Mouse (Mus musculus) frontal cortex, postnatal 10 days (tissue): ENCODE measurements around the gene Atp10a.

ENCODE experiments used
- DNase-seq, 2 experiments: peaks; one replicate each; pipeline ENCODE4 v3.0.0; 2022; ENCODE audit warnings: low spot score in 2 of 2, mixed read lengths in 1 of 2

Atp10a gene

GRCm38 (mm10) chr7:58690069-58690923 is 34.3 kb downstream of the Atp10a start:
- DNase-seq: no peak

GRCm38 (mm10) chr7:58690997-58691596 is 35.1 kb downstream of the Atp10a start:
- no peak for DNase-seq

DNA sequence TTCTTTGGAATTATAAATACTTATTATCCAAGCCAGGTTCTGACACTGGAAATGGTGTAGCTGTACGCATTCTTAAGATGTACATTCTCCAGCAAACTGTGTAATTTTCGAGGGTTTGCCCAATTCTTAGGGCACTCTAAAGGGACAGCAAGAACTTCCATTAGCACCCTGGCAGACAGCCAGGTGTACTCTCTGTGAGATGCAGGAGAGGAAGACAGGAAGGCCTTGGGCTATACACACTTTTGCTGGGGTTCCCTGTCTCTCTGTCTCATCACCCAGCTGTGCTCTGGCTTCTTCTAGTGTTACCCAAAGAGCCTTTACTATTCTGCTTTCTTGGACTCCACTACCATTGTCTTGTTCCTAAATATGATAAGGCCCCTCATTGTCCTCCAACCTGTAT is 36.7 kb downstream of the Atp10a start:
- no peak for DNase-seq

- DNase-seq: no peak
Measured at GRCm38 (mm10) chr7:58693342-58693741, 37.4 kb downstream of the Atp10a start.

GRCm38 (mm10) chr7:58695661-58696060 is 39.7 kb downstream of the Atp10a start:
- no peak for DNase-seq

GRCm38 (mm10) chr7:58697092-58697491 is 41.1 kb downstream of the Atp10a start:
- no peak for DNase-seq

- DNase-seq: no peak
Measured at GRCm38 (mm10) chr7:58698738-58699442, 42.9 kb downstream of the Atp10a start.

- DNase-seq: no peak
Measured at GRCm38 (mm10) chr7:58701311-58701710, 45.3 kb downstream of the Atp10a start.

GRCm38 (mm10) chr7:58705158-58705557 is 49.2 kb downstream of the Atp10a start:
- no peak for DNase-seq

- no peak for DNase-seq
Measured at GRCm38 (mm10) chr7:58709306-58709705, 53.3 kb downstream of the Atp10a start.

DNA sequence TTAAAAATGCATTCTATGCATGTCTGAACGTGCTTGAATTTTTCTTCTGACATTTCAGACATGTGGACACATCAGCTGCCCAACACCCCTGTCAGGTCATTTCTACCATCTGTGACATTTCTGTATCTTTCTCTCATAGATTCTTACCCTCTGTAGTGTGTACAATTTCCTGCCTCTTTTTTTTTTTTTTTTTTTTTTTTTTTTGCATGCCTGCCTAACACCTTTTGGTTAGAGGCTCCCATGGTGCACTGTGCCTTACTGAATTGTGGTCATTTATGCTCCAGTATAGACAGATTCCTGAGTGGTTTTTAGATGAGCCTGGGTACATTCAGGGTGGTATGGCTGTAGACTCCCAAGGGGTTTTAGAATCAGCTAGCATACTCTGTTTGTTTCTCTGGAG is 54.3 kb downstream of the Atp10a start:
- DNase-seq: no peak

GRCm38 (mm10) chr7:58711811-58712210 is 55.8 kb downstream of the Atp10a start:
- DNase-seq: no peak

DNA sequence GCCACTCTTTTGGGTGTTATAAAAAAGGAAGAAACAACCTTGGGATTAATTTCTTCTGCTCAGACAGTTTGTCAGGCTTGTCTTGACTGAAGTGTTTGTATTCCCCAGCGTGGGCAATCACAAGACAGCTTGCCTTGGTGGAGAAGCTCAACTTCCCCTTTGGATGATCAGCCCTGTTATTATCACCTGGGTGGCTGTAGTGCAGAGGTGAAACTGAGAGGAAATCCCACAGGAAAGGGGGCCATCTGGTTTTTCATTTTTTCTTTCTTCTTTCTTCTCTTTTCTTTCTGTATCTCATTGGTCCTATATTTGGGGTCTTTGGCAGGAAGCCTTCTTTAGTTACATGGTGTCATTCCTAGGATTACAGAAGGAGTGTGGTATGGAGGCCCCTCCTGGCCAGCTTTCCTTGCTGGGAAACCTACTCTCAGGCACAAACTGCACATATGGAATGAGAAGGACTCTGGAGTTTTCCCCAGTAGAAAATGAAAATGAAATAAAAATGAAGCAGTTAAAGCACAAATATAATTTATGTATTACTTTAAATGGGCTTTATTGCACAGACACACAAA is 59.7 kb downstream of the Atp10a start:
- DNase-seq: no peak

DNA sequence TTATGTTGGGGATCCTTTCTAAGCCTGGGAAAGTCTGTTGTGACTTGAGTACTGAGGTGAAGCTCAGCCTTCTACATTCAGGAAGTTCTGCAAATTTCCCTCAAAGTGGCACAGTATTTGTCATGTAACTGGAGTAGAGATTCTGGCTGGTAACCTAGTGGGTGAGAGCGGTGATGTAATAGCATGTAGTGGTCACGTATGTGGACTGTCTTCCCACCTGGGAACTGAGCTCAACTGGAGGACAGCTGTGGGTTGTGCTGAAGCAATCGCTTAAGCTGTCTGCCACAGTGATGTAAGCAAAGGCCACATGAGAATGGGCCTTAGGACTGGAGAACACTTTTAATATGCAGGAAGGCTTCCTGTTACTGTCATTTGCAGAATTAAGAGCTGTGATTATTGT is 60.7 kb downstream of the Atp10a start:
- no peak for DNase-seq

- no peak for DNase-seq
Measured at GRCm38 (mm10) chr7:58718556-58718955, 62.6 kb downstream of the Atp10a start.

DNA sequence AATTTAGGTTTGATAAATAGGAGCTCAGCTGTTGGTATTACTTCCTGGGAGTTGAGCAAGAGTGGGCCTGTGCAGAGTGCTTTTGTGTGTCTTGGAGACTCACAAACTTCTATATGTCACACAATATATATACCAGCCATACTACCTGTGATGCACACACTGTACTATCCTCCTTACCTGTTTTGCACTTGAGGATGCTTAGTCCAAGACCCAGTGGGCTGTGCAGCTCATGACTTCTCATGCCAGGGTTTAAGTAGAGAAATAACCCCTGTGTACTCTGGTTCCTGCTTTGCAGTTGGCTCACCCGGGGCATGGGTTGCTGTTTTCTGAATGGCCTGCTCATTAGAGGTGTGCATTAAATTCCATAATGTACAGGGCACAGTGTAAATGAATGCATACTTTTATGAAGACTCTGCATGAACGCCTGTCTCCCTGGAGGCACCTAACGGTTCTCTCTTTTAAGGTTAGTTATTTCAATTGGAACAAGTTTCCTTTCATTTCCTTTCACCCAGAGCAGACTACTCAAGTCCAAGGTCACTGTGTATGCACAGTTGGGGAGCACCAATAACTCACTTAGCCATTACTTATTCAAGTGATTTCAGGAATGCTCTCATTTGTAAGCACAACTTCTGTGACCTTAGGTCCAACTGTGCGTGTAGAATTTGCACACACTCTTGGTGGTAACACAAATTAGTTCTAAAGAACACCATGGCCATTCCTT is 63.4 kb downstream of the Atp10a start:
- DNase-seq: no peak

GRCm38 (mm10) chr7:58722250-58722649 is 66.3 kb downstream of the Atp10a start:
- DNase-seq: no peak

- DNase-seq: peak; percentile 22 to 25
Measured at GRCm38 (mm10) chr7:58730201-58730600, 74.2 kb downstream of the Atp10a start.

GRCm38 (mm10) chr7:58730831-58731230 is 74.9 kb downstream of the Atp10a start:
- no peak for DNase-seq

GRCm38 (mm10) chr7:58732406-58732805 is 76.4 kb downstream of the Atp10a start:
- DNase-seq: no peak

DNA sequence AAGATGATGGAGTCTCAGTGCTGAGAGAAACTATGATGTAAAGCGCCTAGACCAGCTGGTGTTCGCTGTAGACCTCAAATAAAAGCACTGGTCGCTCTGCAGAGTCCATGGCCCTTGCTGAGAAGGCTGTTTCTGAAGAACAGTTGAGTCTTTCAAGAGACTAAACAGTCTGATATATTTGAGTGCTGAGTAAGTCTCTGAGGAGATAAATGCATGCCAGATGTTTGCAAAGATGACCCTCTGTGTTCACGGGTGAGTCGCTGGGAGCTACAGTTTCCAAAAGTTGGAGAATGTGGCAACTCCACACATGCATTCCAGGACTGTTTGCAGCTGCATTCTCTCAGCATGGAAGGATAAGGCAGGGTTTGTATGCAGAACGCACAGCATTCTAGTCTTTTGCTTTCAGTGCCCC is 77.5 kb downstream of the Atp10a start:
- no peak for DNase-seq
